Mouse (Mus musculus) G1E (cell line): ENCODE results near the gene Angptl8.

ENCODE experiments used
- CTCF ChIP-seq: IDR thresholded peaks from 2 replicates; pipeline ENCODE4 v1.5.1; 2012; ENCODE audit warnings: low read depth, low read length, inconsistent platforms, mixed read lengths
- GATA1 ChIP-seq: IDR thresholded peaks from 2 replicates; pipeline ENCODE4 v1.6.1; 2012; ENCODE audit warnings: borderline replicate concordance, low read length, inconsistent platforms, mixed read lengths
- GATA2 ChIP-seq: IDR thresholded peaks from 2 replicates; pipeline ENCODE4 v1.6.1; 2012; ENCODE audit warnings: low read depth, low read length, inconsistent platforms, borderline replicate concordance
- POLR2AphosphoS5 ChIP-seq: IDR thresholded peaks from 2 replicates; pipeline ENCODE4 v1.6.1; 2012; ENCODE audit warnings: low read depth, low read length, inconsistent platforms; ENCODE audit not compliant: insufficient replicate concordance
- TAL1 ChIP-seq: conservative IDR thresholded peaks from 2 replicates; pipeline ENCODE4 v1.6.1; 2012; ENCODE audit warnings: low read depth, low read length, inconsistent platforms, mixed read lengths

GRCm38 (mm10) chr9:21797921-21798344, 37.4 kb upstream of the Angptl8 start:
- TF ChIP-seq CTCF (no peak), TAL1 (no peak), POLR2AphosphoS5 (no peak), GATA1 (no peak), GATA2 (no peak)
